Mouse (Mus musculus) common myeloid progenitor, adult 5-6 weeks (primary cell): Measurements from ENCODE around the gene Sipa1. TPM values are rescaled to one million over a fixed set of nuclear protein-coding genes. Genes with fewer than 3 reads are reported as not detected.

Source experiments
- ATAC-seq: replicated peaks from 2 replicates; pipeline ENCODE4 v1.8.0; 2016; ENCODE audit warnings: low read depth, mild to moderate bottlenecking, moderate TSS enrichment, inconsistent platforms; ENCODE audit not compliant: poor library complexity, severe bottlenecking
- total RNA-seq: library from RNA; stranded (forward); fragments of 200-1000, 187-1606 nt; gene quantifications from 2 replicates; pipeline ENCODE4 v1.2.3, GENCODE M21; 2017

The Sipa1 gene
- total RNA-seq, result 23.0 and 113 TPM in 2 replicates

- peak; percentile 78 for ATAC-seq
Measured at GRCm38 (mm10) chr19:5662981-5663913, at the start of gene Sipa1. Gene Sipa1, minus strand, starts transcription at chr19:5663707.

- ATAC-seq, result no peak
Measured at GRCm38 (mm10) chr19:5713255-5713654, 49.7 kb upstream of the Sipa1 start.

GRCm38 (mm10) chr19:5711907-5712460 lies 48.5 kb upstream of the Sipa1 start:
- ATAC-seq, result peak; percentile 57

GRCm38 (mm10) chr19:5711218-5711617 lies 47.7 kb upstream of the Sipa1 start:
- no peak for ATAC-seq

- no peak for ATAC-seq
Measured at GRCm38 (mm10) chr19:5710581-5710980, 47.1 kb upstream of the Sipa1 start.

- ATAC-seq, result no peak
Measured at GRCm38 (mm10) chr19:5710068-5710467, 46.6 kb upstream of the Sipa1 start.

- peak; percentile 70 for ATAC-seq
Measured at GRCm38 (mm10) chr19:5704801-5705571, 41.5 kb upstream of the Sipa1 start.

GRCm38 (mm10) chr19:5704163-5704800 lies 40.8 kb upstream of the Sipa1 start, which contains the start of gene Kcnk7:
Gene Kcnk7, plus strand, starts transcription at chr19:5704367.
- 0 out of 2 replicates have a peak, but pooled peaks have one; percentile 19 for ATAC-seq

GRCm38 (mm10) chr19:5695849-5696462 lies 32.4 kb upstream of the Sipa1 start:
- ATAC-seq, result no peak

- no peak for ATAC-seq
Measured at GRCm38 (mm10) chr19:5693801-5694200, 30.3 kb upstream of the Sipa1 start.

- ATAC-seq, result no peak
Measured at GRCm38 (mm10) chr19:5692913-5693396, 29.4 kb upstream of the Sipa1 start.

- ATAC-seq, result no peak
Measured at GRCm38 (mm10) chr19:5692086-5692912, 28.8 kb upstream of the Sipa1 start.

- ATAC-seq, result no peak
Measured at GRCm38 (mm10) chr19:5691601-5692000, 28.1 kb upstream of the Sipa1 start.

- ATAC-seq, result no peak
Measured at GRCm38 (mm10) chr19:5690343-5690735, 26.8 kb upstream of the Sipa1 start.

GRCm38 (mm10) chr19:5689565-5690342 lies 26.2 kb upstream of the Sipa1 start:
- ATAC-seq, result peak; percentile 60

GRCm38 (mm10) chr19:5689088-5689428 lies 25.6 kb upstream of the Sipa1 start:
- no peak for ATAC-seq

- ATAC-seq, result peak; percentile 73
Measured at GRCm38 (mm10) chr19:5688200-5689087, 24.9 kb upstream of the Sipa1 start, which contains the start of the genes Map3k11 and Pcnx3. Gene Map3k11, plus strand, starts transcription at chr19:5688742. Gene Pcnx3, minus strand, starts transcription at chr19:5688908.
